Mouse (Mus musculus): ENCODE results near the gene Rgs8.

DNA sequence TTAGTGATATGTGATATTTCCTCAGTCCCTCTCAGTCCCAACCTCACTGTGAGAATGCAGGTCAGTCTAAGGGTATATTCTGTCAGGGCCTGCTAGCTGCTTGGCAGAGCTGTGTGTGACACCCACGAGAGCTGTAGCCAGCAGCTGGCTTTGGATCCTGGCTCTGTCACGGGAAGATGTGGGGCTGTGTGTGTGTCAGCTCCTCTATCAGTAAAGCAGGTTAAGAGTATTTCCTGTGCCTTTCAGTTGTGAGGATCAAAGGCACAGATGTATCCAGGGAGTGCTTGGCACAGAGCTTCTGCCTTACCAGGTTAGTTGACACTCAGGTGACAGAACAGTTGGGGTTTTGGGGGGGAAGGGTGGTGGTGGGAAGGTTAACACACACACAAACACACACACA is 77.0 kb downstream of the Rgs8 start:
- TF ChIP-seq CTCF (IDR thresholded peaks at IDR 0.05; ENCODE audit: low read depth), result no peak
- TF ChIP-seq EP300 (IDR thresholded peaks at IDR 0.05; ENCODE audit: low read depth), result no peak

All from liver, embryonic 14.5 days (tissue).